Mouse (Mus musculus) forebrain, embryonic 14.5 days (tissue): ENCODE measurements at regions not wholly inside any gene's neighbourhood (a gene's known extent, or its start where the extent isn't known, plus 50 kb on each side); places are given as distances from the start of the nearest gene placed in this dataset.

Experiments used
- ATAC-seq: fragments of 200-750 bp; cut with Nextera tagmentation; 2 replicates; pipeline ENCODE4 v1.8.0; 2017; ENCODE audit warnings: mild to moderate bottlenecking, moderate library complexity
- DNase-seq: peaks from one replicate; pipeline ENCODE4 v3.0.0-alpha.2; 2015; ENCODE audit warnings: low spot score
- H3K27ac ChIP-seq: fragments of 300-500 bp; sonication (generic); 2 replicates; pipeline ENCODE4 v1.5.1; 2014; ENCODE audit warnings: low read depth, mild to moderate bottlenecking, control low read depth, low read length, moderate library complexity
- H3K27me3 ChIP-seq: fragments of 300-500 bp; sonication (generic); replicated peaks from 2 replicates; pipeline ENCODE4 v1.6.1; 2014; ENCODE audit warnings: low read length, control low read depth, mixed read lengths; ENCODE audit not compliant: control insufficient read depth, insufficient read depth
- H3K36me3 ChIP-seq: fragments of 300-500 bp; sonication (generic); 2 replicates; pipeline ENCODE4 v1.6.1; 2014; ENCODE audit warnings: low read length, control low read depth; ENCODE audit not compliant: control insufficient read depth, insufficient read depth
- H3K4me1 ChIP-seq: fragments of 300-500 bp; sonication (generic); 2 replicates; pipeline ENCODE4 v1.6.1; 2014; ENCODE audit warnings: antibody characterized with exemption, low read length, control low read depth; ENCODE audit not compliant: control insufficient read depth, insufficient read depth
- H3K4me2 ChIP-seq: fragments of 300-500 bp; sonication (generic); 2 replicates; pipeline ENCODE4 v1.6.1; 2014; ENCODE audit warnings: mild to moderate bottlenecking, control low read depth, low read length
- H3K4me3 ChIP-seq: fragments of 300-500 bp; sonication (generic); 2 replicates; pipeline ENCODE4 v1.5.1; 2014; ENCODE audit warnings: low read depth, low read length, control low read depth
- H3K9ac ChIP-seq: fragments of 300-500 bp; sonication (generic); 2 replicates; pipeline ENCODE4 v1.6.1; 2014; ENCODE audit warnings: mild to moderate bottlenecking, low read length, control low read depth, moderate library complexity
- H3K9me3 ChIP-seq: fragments of 300-500 bp; sonication (generic); replicated peaks from 2 replicates; pipeline ENCODE4 v1.6.1; 2016; ENCODE audit warnings: low read length, control low read depth, mixed read lengths; ENCODE audit not compliant: control insufficient read depth
- WGBS: fragments of 180-500 bp; shearing (Covaris S2); extraction: QIAGEN DNeasy Blood & Tissue Kit; methylation state at CpG from one replicate; pipeline ENCODE4 v1.1.7; 2014; 5-methylcytosine and 5-hydroxymethylcytosine counted together

DNA sequence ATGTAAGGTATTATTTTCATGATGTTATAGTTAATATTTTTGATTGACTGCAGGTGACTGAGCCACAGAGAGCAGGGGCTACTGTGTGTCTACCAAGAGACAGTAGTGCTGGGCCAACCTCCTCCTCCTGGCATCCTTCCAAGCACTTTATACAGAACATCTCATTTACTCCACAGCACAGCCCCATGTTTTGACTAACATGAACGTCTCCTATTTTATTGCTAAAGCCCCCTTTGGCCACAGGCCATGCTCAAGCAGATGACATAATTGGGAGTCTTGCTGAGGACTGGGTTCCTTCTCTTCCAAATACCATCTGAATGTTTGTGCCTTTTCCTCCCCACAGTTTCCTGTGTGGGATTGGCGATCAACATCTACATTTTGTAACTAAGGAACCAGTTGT is 211.5 kb upstream of the F930015N05Rik start:
- Histone ChIP-seq H3K9ac (no peak overlapping the region), H3K9me3 (no peaks in the 10 kb centered on the region), H3K36me3 (no peaks in the 10 kb centered on the region), H3K27me3 (no peaks in the 10 kb centered on the region), H3K4me3 (no peak overlapping the region), H3K27ac (no peak overlapping the region), H3K4me2 (no peak overlapping the region), H3K4me1 (peaks cover 12% of the 10 kb centered on the region; the same call in 1 of the 2 replicates)
- ATAC-seq (peak; percentile 66), DNase-seq (peak; percentile 82)
- WGBS = 24% methylated on average over 2 of the region's 2 CpGs

DNA sequence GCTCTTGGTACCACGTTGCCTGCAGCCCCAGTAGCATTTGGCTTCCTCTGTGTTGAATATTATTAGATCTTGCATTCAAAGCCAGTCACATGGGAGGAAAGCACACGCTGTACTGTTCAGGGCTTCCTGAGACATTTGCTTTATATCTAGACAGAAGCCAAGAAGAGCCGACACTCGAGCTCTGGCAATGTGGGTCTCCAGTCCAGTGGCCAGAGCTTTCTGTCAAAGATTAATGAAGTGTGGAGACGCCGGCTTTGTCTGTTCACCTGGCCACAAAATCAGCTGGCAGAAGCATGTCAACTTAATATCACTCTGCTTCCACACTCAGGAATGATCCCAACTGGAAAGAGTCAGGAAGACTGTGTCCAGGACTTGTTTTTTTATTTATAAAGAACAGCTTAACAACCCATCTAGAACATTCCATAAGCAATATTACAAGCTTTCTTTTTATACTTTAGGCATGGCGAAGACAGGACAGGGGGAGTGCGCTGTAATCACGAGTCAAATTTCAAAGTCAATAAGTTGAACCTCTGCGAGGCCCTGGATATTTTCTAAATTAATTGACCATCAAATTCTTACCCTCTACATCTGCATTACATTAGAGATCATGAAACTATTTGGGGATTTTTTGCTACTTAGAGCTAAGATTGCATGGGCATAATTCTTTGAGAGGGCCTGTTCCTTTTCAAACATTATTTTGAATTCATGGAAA is 214.3 kb upstream of the F930015N05Rik start:
- Histone ChIP-seq H3K36me3 (no peaks in the 10 kb centered on the region), H3K4me3 (no peak overlapping the region), H3K9ac (no peak overlapping the region), H3K27ac (no peak overlapping the region), H3K4me1 (peaks cover 12% of the 10 kb centered on the region; the same call in 1 of the 2 replicates), H3K27me3 (no peaks in the 10 kb centered on the region), H3K4me2 (no peak overlapping the region), H3K9me3 (no peaks in the 10 kb centered on the region)
- WGBS = 84% methylated on average over 10 of the region's 10 CpGs
- DNase-seq (no peak), ATAC-seq (no peak)

DNA sequence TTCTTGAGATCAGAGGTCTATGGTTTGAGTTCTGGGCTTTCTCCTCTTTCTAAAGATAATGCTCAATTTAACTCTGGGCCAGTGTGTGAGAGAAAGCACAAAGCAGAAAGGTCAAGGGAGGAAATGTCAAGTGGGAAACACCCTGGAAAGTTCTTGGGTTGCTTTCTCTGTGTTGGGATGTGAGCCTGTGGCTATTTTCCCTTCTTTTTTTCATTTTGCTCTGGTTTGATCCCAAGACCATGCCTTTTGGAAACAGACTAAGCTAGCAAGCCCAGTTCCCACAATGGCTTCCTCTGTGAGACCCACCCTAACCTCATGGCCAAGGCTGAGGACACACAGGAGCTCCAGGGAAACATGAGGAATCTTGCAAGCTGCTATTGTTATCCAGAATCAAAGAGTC is 216.4 kb upstream of the F930015N05Rik start:
- H3K27ac ChIP-seq = no peak overlapping the region
- H3K4me3 ChIP-seq = no peak overlapping the region
- H3K36me3 ChIP-seq = no peaks in the 10 kb centered on the region
- H3K9ac ChIP-seq = no peak overlapping the region
- DNase-seq = no peak
- H3K9me3 ChIP-seq = no peaks in the 10 kb centered on the region
- peaks cover 4% of the 10 kb centered on the region; the same call in 1 of the 2 replicates for H3K4me1 ChIP-seq
- no peak overlapping the region for H3K4me2 ChIP-seq
- no peak for ATAC-seq
- H3K27me3 ChIP-seq = no peaks in the 10 kb centered on the region

DNA sequence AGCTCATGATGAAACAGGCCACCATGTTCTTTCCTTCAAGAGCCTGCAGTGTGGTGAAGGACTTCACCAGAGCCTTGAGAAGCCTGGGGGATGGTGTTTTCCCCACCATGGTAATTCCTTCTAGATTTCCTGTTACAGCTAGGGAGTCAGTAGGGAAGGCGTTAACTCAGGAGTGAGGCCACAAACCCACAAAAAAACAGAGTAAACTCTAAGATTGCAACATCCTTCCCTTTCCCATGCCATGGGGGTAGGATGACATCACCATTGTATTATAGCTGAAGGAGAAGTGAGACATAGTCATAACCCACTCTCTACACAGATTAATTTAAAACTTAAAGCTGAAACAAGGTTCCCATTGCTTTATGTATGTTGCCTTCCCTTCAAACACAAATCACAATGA is 218.7 kb upstream of the F930015N05Rik start:
- Histone ChIP-seq H3K9ac (no peak overlapping the region), H3K27me3 (no peaks in the 10 kb centered on the region), H3K4me3 (no peak overlapping the region), H3K27ac (no peak overlapping the region), H3K36me3 (no peaks in the 10 kb centered on the region), H3K4me1 (no peaks in the 10 kb centered on the region), H3K4me2 (no peak overlapping the region), H3K9me3 (no peaks in the 10 kb centered on the region)
- ATAC-seq (no peak), DNase-seq (no peak)
- 86% methylated on average over 1 of the region's 1 CpGs for WGBS

GRCm38 (mm10) chr11:64663166-64663565 is 226.7 kb upstream of the F930015N05Rik start:
- DNase-seq (peak; percentile 29), ATAC-seq (no peak)

GRCm38 (mm10) chr11:64667010-64667409 is 230.6 kb upstream of the F930015N05Rik start:
- Histone ChIP-seq H3K4me2 (no peak overlapping the region), H3K36me3 (no peaks in the 10 kb centered on the region), H3K9me3 (no peaks in the 10 kb centered on the region), H3K9ac (no peak overlapping the region), H3K4me3 (no peak overlapping the region), H3K27ac (no peak overlapping the region), H3K4me1 (0 out of 2 replicates have a peak, but pooled peaks cover 3% of the 10 kb centered on the region), H3K27me3 (no peaks in the 10 kb centered on the region)
- 70% methylated on average over 3 of the region's 3 CpGs for WGBS
- DNase-seq (no peak), ATAC-seq (no peak)

More at GRCm38 (mm10) chr11:64663166-64663565, 226.7 kb upstream of the F930015N05Rik start:
- Histone ChIP-seq H3K9ac (no peak overlapping the region), H3K36me3 (no peaks in the 10 kb centered on the region), H3K4me3 (no peak overlapping the region), H3K9me3 (no peaks in the 10 kb centered on the region), H3K4me2 (no peak overlapping the region), H3K27me3 (no peaks in the 10 kb centered on the region), H3K4me1 (0 out of 2 replicates have a peak, but pooled peaks cover 3% of the 10 kb centered on the region), H3K27ac (no peak overlapping the region)
- whole genome bisulfite sequencing = 14% methylated on average over 6 of the region's 6 CpGs

DNA sequence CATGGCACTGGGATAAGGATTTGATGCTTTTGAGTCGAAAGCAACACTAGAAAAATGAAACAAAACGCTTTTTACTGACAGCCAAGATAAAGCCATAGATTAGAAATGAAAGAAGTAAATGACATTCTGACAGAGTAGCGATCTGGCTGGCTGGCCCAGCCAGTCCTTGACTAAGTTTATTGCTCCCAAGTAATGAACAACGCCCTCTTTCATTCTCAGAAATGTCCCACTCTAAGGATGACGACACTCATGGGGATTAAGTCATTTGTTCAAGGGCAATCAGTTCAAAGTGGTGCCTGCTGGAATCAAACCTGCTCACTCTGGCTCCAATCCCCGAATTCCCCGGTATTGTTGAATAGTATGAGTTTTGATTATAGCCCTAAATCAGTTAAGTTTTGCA is 231.1 kb upstream of the F930015N05Rik start:
- Histone ChIP-seq H3K4me3 (no peak overlapping the region), H3K36me3 (no peaks in the 10 kb centered on the region), H3K27ac (no peak overlapping the region), H3K27me3 (no peaks in the 10 kb centered on the region), H3K9me3 (no peaks in the 10 kb centered on the region), H3K4me1 (0 out of 2 replicates have a peak, but pooled peaks cover 3% of the 10 kb centered on the region), H3K9ac (no peak overlapping the region), H3K4me2 (no peak overlapping the region)
- 45% methylated on average over 7 of the region's 7 CpGs for WGBS
- no peak for ATAC-seq
- peak; percentile 13 for DNase-seq

GRCm38 (mm10) chr11:64671898-64672297 is 235.4 kb upstream of the F930015N05Rik start:
- peaks cover 3% of the 10 kb centered on the region for H3K9me3 ChIP-seq
- H3K27ac ChIP-seq = no peak overlapping the region
- H3K27me3 ChIP-seq = no peaks in the 10 kb centered on the region
- H3K4me1 ChIP-seq = no peaks in the 10 kb centered on the region
- H3K4me3 ChIP-seq = no peak overlapping the region
- DNase-seq (peak; percentile 73), ATAC-seq (peak; percentile 81)
- no peak overlapping the region for H3K9ac ChIP-seq
- no peak overlapping the region for H3K4me2 ChIP-seq
- 32% methylated on average over 3 of the region's 3 CpGs for WGBS
- no peaks in the 10 kb centered on the region for H3K36me3 ChIP-seq

DNA sequence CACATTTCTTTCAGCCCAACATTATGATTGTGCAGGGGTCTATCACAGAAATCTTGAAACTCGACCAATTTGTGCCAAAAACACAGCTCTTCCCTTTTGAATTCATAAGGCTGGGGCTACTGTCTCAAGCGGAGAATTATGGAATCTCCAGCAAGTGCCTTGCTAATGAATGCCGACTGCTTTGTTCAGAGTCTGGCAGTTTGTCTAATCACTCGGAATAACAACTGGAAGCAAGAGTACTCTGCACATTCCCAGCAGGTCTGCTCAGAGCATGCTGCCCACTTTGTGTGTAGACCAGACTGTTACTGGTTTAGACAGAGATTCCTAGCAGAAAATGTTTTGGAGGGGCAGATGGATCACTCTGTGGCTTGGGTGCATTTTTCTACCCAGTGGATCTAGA is 237.1 kb upstream of the F930015N05Rik start:
- Histone ChIP-seq H3K4me2 (no peak overlapping the region), H3K27me3 (no peaks in the 10 kb centered on the region), H3K36me3 (no peaks in the 10 kb centered on the region), H3K27ac (no peak overlapping the region), H3K9me3 (peaks cover 3% of the 10 kb centered on the region), H3K4me3 (no peak overlapping the region), H3K9ac (no peak overlapping the region), H3K4me1 (no peaks in the 10 kb centered on the region)
- 37% methylated on average over 4 of the region's 4 CpGs for WGBS
- DNase-seq (peak; percentile 46), ATAC-seq (no peak)
